Mouse (Mus musculus): ENCODE measurements around the gene 2410004P03Rik. TPM values are rescaled to one million over a fixed set of nuclear protein-coding genes. Genes with fewer than 3 reads are reported as not detected.

2410004P03Rik gene
- polyA plus RNA-seq, 1 experiment from 2014 or later = 3.4 TPM

DNA sequence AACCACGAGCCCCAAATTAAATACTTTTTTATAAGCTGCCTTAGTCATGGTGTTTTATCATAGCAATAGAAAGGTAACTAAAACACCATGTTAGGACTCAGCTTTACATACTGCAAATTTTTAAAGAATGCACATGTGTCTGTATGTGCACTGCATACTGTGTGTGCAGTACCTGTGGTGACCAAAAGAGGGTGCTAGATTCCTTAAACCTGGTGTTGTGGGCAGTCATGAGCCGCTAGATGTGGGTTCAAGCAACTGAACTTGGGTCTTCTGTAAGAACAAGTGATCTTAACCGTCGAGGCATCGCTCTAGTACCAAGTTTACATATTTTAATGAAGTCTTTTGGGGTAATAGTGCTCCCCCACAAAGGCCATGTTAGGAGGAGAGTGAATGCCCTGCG lies 2.1 kb downstream of the 2410004P03Rik start:
- Histone ChIP-seq H3K36me3 (ENCODE audit: control insufficient read depth, insufficient read depth, low read length) (no peaks in the 10 kb centered on the region), H3K27ac (replicated peaks; ENCODE audit: low read depth, low read length) (no peak overlapping the region), H3K4me2 (ENCODE audit: low read length) (no peak overlapping the region), H3K9ac (replicated peaks; ENCODE audit: low read length) (no peak overlapping the region), H3K9me3 (ENCODE audit: control insufficient read depth, low read length) (no peaks in the 10 kb centered on the region), H3K27me3 (ENCODE audit: control insufficient read depth, insufficient read depth, low read length) (no peaks in the 10 kb centered on the region), H3K4me1 (ENCODE audit: control insufficient read depth, insufficient read depth, low read length) (peaks cover 3% of the 10 kb centered on the region; the same call in 1 of the 2 replicates), H3K4me3 (replicated peaks; ENCODE audit: low read depth, low read length) (no peak overlapping the region)
- DNase-seq (no peak), ATAC-seq (ENCODE audit: low FRiP score, low TSS enrichment) (no peak)
- WGBS = 96% methylated on average over 6 of the region's 6 CpGs

DNA sequence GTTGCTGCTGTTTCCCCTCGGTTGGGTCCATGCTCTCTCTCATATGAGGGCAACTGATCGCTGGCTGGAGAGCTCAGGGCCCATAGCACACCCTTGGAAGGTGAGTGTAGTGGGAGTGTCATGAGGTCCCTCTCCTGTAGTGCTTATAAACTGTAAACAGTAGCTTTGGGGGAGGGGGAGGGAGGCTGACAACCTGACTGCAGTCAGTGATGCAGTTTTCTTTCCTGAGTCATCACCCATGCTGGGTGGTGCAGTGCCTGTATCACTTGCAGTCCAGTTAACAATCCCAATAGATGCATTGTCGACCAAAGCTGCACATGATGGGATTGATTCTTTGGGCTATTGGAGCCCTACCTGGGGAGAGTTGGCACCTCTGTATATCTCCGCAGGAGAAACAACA lies 10.3 kb downstream of the 2410004P03Rik start:
- Histone ChIP-seq H3K4me3 (replicated peaks; ENCODE audit: low read depth, low read length) (no peak overlapping the region), H3K27me3 (ENCODE audit: control insufficient read depth, insufficient read depth, low read length) (peaks cover 29% of the 10 kb centered on the region; the same call in 1 of the 2 replicates), H3K9me3 (ENCODE audit: control insufficient read depth, low read length) (no peaks in the 10 kb centered on the region), H3K4me1 (ENCODE audit: control insufficient read depth, insufficient read depth, low read length) (peaks cover 8% of the 10 kb centered on the region; the same call in 1 of the 2 replicates), H3K27ac (replicated peaks; ENCODE audit: low read depth, low read length) (no peak overlapping the region), H3K9ac (replicated peaks; ENCODE audit: low read length) (no peak overlapping the region), H3K36me3 (ENCODE audit: control insufficient read depth, insufficient read depth, low read length) (no peaks in the 10 kb centered on the region), H3K4me2 (ENCODE audit: low read length) (no peak overlapping the region)
- DNase-seq (no peak), ATAC-seq (ENCODE audit: low FRiP score, low TSS enrichment) (no peak)
- 49% methylated on average over 4 of the region's 4 CpGs for WGBS

- H3K4me2 ChIP-seq (ENCODE audit: low read length) = no peak overlapping the region
- no peaks in the 10 kb centered on the region for H3K36me3 ChIP-seq (ENCODE audit: control insufficient read depth, insufficient read depth, low read length)
- 62% methylated on average over 6 of the region's 6 CpGs for WGBS
- no peak overlapping the region for H3K9ac ChIP-seq (replicated peaks; ENCODE audit: low read length)
- DNase-seq (no peak), ATAC-seq (ENCODE audit: low FRiP score, low TSS enrichment) (no peak)
- peaks cover 29% of the 10 kb centered on the region; the same call in 1 of the 2 replicates for H3K27me3 ChIP-seq (ENCODE audit: control insufficient read depth, insufficient read depth, low read length)
- peaks cover 8% of the 10 kb centered on the region; the same call in 1 of the 2 replicates for H3K4me1 ChIP-seq (ENCODE audit: control insufficient read depth, insufficient read depth, low read length)
- no peaks in the 10 kb centered on the region for H3K9me3 ChIP-seq (ENCODE audit: control insufficient read depth, low read length)
- H3K4me3 ChIP-seq (replicated peaks; ENCODE audit: low read depth, low read length) = no peak overlapping the region
- no peak overlapping the region for H3K27ac ChIP-seq (replicated peaks; ENCODE audit: low read depth, low read length)
Measured at GRCm38 (mm10) chr12:17000628-17001027, 10.9 kb downstream of the 2410004P03Rik start.

DNA sequence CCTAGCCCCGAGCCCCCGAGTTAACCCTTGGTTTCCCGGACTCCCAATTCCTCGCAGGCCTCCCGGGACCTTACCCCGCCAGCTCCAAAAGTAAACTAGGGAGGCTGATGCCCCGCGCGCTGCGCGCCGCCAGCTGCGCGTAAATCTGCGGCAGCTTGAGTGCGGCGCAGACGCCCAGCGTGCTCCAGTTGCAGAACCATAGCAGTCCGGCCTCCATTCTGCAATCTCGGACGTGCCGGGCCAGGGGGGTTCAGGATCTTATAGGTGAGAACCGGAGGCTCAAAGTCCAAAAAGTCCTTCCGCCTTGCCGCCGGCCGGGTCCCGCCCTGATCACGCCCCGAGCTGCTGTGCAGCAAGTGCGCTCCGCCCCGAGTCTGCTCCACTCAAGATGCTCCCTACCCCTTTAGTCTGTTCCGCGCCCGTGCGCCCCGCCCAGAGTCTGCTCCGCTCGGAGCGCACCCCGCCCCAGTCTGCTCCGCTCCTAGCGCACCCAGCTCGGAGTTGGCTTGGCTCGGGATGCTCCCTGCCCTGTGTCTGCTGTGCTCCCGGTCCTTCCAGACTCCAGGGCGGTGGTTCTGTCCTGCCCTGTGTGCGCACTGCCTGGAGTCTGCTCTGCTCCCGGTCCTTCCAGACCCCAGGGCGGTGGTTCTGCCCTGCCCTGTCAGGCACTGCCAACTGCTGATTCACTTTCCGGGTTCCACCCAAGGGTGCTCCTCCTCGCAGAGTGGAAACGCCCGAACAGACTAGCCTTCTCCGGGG lies 11.6 kb downstream of the 2410004P03Rik start, which contains the start of gene Pqlc3:
TSS of gene Pqlc3 (minus strand) at position 670 of the 759 bp plus-strand sequence.
- Histone ChIP-seq H3K9ac (replicated peaks; ENCODE audit: low read length) (peak within 1 kb of the TSS; percentile 39), H3K27ac (replicated peaks; ENCODE audit: low read depth, low read length) (no peak within 1 kb of the TSS), H3K4me1 (ENCODE audit: control insufficient read depth, insufficient read depth, low read length) (peaks cover 8% of the 10 kb centered on the region; the same call in 1 of the 2 replicates), H3K4me3 (replicated peaks; ENCODE audit: low read depth, low read length) (peak within 1 kb of the TSS; percentile 36), H3K9me3 (ENCODE audit: control insufficient read depth, low read length) (no peaks in the 10 kb centered on the region), H3K27me3 (ENCODE audit: control insufficient read depth, insufficient read depth, low read length) (peaks cover 29% of the 10 kb centered on the region; the same call in 1 of the 2 replicates), H3K36me3 (ENCODE audit: control insufficient read depth, insufficient read depth, low read length) (no peaks in the 10 kb centered on the region), H3K4me2 (ENCODE audit: low read length) (peak within 1 kb of the TSS; percentile 76)
- under 1% methylated on average over 57 of the region's 57 CpGs for WGBS
- ATAC-seq (ENCODE audit: low FRiP score, low TSS enrichment) (peak; percentile 53; the same call in 1 of the 2 replicates), DNase-seq (peak; percentile 56)

- Histone ChIP-seq H3K9ac (replicated peaks; ENCODE audit: low read length) (no peak overlapping the region), H3K4me3 (replicated peaks; ENCODE audit: low read depth, low read length) (peak overlapping the region; percentile 36), H3K4me2 (ENCODE audit: low read length) (peak overlapping the region; percentile 76), H3K9me3 (ENCODE audit: control insufficient read depth, low read length) (no peaks in the 10 kb centered on the region), H3K36me3 (ENCODE audit: control insufficient read depth, insufficient read depth, low read length) (no peaks in the 10 kb centered on the region), H3K27ac (replicated peaks; ENCODE audit: low read depth, low read length) (no peak overlapping the region), H3K4me1 (ENCODE audit: control insufficient read depth, insufficient read depth, low read length) (peaks cover 8% of the 10 kb centered on the region; the same call in 1 of the 2 replicates), H3K27me3 (ENCODE audit: control insufficient read depth, insufficient read depth, low read length) (peaks cover 29% of the 10 kb centered on the region; the same call in 1 of the 2 replicates)
- ATAC-seq (ENCODE audit: low FRiP score, low TSS enrichment) (no peak), DNase-seq (no peak)
- WGBS = 9% methylated on average over 10 of the region's 10 CpGs
Measured at GRCm38 (mm10) chr12:16999146-16999545, 12.4 kb downstream of the 2410004P03Rik start.

DNA sequence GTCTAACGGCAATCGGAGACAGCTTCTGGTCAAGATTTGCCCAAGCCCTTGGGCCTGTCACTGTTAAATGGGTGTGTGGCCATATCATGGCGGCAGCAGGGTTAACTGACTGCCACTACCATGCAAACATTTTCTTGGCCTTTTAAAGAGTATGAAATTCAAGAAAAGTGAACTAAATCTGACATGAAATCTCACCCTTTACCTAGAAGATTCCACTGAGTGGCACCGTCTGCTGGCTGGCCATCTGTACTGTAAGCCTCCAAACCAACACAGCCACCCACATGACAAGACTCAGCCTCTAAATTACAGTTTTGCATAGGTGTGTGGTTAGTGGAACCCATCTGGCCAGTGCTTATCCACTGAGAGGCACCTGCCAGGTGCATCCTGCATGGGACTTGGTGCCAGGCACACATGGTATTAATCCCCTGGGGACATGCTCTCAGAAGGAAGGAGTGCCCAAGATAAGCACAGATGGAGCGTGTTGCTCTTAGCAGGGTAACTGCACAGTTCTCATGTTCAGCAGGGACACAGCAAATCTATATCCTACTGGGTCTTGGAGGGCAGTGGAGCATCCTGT lies 14.6 kb downstream of the 2410004P03Rik start:
- H3K36me3 ChIP-seq (ENCODE audit: control insufficient read depth, insufficient read depth, low read length) = no peaks in the 10 kb centered on the region
- ATAC-seq (ENCODE audit: low FRiP score, low TSS enrichment) (no peak), DNase-seq (no peak)
- H3K27ac ChIP-seq (replicated peaks; ENCODE audit: low read depth, low read length) = no peak overlapping the region
- H3K27me3 ChIP-seq (ENCODE audit: control insufficient read depth, insufficient read depth, low read length) = peaks cover 29% of the 10 kb centered on the region; the same call in 1 of the 2 replicates
- no peaks in the 10 kb centered on the region for H3K9me3 ChIP-seq (ENCODE audit: control insufficient read depth, low read length)
- no peak overlapping the region for H3K4me2 ChIP-seq (ENCODE audit: low read length)
- WGBS = 91% methylated on average over 5 of the region's 5 CpGs
- peaks cover 8% of the 10 kb centered on the region; the same call in 1 of the 2 replicates for H3K4me1 ChIP-seq (ENCODE audit: control insufficient read depth, insufficient read depth, low read length)
- H3K9ac ChIP-seq (replicated peaks; ENCODE audit: low read length) = no peak overlapping the region
- no peak overlapping the region for H3K4me3 ChIP-seq (replicated peaks; ENCODE audit: low read depth, low read length)

DNA sequence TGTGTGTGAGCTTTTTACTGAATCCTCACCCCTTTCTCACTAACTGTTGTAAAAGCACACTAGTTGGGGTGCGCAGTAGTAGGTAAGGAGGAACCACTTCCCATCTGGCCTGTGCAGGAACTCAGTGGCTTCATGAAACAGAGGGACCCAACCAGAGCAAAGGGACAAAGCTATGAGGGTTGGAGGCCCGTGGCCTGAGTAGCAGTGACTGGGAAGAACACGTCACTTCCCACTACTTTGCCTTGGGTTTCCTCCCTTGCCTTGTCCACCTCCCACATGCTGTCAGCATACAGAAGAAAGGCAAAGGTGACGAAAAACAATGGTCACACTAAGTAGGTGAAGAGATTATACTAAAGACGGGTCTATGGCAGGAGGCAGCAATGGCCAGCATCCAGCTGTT lies 15.2 kb downstream of the 2410004P03Rik start:
- DNase-seq = no peak
- H3K4me1 ChIP-seq (ENCODE audit: control insufficient read depth, insufficient read depth, low read length) = peaks cover 8% of the 10 kb centered on the region; the same call in 1 of the 2 replicates
- no peak overlapping the region for H3K9ac ChIP-seq (replicated peaks; ENCODE audit: low read length)
- H3K4me2 ChIP-seq (ENCODE audit: low read length) = no peak overlapping the region
- H3K4me3 ChIP-seq (replicated peaks; ENCODE audit: low read depth, low read length) = no peak overlapping the region
- ATAC-seq (ENCODE audit: low FRiP score, low TSS enrichment) = no peak
- no peak overlapping the region for H3K27ac ChIP-seq (replicated peaks; ENCODE audit: low read depth, low read length)
- no peaks in the 10 kb centered on the region for H3K36me3 ChIP-seq (ENCODE audit: control insufficient read depth, insufficient read depth, low read length)
- 81% methylated on average over 5 of the region's 5 CpGs for WGBS
- H3K9me3 ChIP-seq (ENCODE audit: control insufficient read depth, low read length) = no peaks in the 10 kb centered on the region
- H3K27me3 ChIP-seq (ENCODE audit: control insufficient read depth, insufficient read depth, low read length) = peaks cover 26% of the 10 kb centered on the region; the same call in 1 of the 2 replicates

DNA sequence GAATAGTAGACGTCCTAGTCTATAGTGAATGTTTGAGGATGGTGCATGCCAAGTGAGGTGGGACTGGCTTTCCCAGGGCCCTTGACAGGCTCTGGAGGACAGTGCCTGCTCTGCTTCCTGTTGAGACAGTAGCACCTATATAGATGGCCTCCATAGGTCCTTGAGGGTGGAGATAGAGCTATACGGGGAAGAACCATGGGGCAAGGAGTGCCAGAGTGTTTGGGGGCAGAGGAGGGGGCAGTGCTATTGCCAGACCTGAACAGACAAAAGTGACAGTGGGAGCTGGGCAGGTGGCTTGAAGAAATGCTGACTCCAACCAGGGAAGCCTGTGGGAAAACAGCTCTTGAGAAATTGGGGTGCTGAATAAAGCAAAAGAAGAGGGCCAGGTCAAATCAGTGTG lies 17.2 kb downstream of the 2410004P03Rik start:
- no peaks in the 10 kb centered on the region for H3K36me3 ChIP-seq (ENCODE audit: control insufficient read depth, insufficient read depth, low read length)
- DNase-seq (no peak), ATAC-seq (ENCODE audit: low FRiP score, low TSS enrichment) (no peak)
- no peak overlapping the region for H3K4me2 ChIP-seq (ENCODE audit: low read length)
- no peaks in the 10 kb centered on the region for H3K9me3 ChIP-seq (ENCODE audit: control insufficient read depth, low read length)
- H3K4me3 ChIP-seq (replicated peaks; ENCODE audit: low read depth, low read length) = no peak overlapping the region
- 90% methylated on average over 2 of the region's 2 CpGs for WGBS
- no peak overlapping the region for H3K9ac ChIP-seq (replicated peaks; ENCODE audit: low read length)
- no peak overlapping the region for H3K27ac ChIP-seq (replicated peaks; ENCODE audit: low read depth, low read length)
- H3K27me3 ChIP-seq (ENCODE audit: control insufficient read depth, insufficient read depth, low read length) = peaks cover 16% of the 10 kb centered on the region; the same call in 1 of the 2 replicates
- H3K4me1 ChIP-seq (ENCODE audit: control insufficient read depth, insufficient read depth, low read length) = peaks cover 3% of the 10 kb centered on the region; the same call in 1 of the 2 replicates

Data from midbrain, embryonic 14.5 days (tissue).